Mouse (Mus musculus) MEL-GATA-1-ER (cell line): ENCODE data around the gene Rrm1.
A peak's percentile ranks its signal among the peaks of the same experiment; 100 is the strongest.
"Not testable (repeated sequence)": the region's sequence is repeated elsewhere in the genome, so short reads cannot be mapped to it uniquely, and the experiment has no call there.

ENCODE experiments used
- DNase-seq: peaks from one replicate; pipeline ENCODE4 v3.0.0-alpha.2; 2012; ENCODE audit warnings: low read depth; ENCODE audit errors: extremely low read depth

The Rrm1 gene

DNA sequence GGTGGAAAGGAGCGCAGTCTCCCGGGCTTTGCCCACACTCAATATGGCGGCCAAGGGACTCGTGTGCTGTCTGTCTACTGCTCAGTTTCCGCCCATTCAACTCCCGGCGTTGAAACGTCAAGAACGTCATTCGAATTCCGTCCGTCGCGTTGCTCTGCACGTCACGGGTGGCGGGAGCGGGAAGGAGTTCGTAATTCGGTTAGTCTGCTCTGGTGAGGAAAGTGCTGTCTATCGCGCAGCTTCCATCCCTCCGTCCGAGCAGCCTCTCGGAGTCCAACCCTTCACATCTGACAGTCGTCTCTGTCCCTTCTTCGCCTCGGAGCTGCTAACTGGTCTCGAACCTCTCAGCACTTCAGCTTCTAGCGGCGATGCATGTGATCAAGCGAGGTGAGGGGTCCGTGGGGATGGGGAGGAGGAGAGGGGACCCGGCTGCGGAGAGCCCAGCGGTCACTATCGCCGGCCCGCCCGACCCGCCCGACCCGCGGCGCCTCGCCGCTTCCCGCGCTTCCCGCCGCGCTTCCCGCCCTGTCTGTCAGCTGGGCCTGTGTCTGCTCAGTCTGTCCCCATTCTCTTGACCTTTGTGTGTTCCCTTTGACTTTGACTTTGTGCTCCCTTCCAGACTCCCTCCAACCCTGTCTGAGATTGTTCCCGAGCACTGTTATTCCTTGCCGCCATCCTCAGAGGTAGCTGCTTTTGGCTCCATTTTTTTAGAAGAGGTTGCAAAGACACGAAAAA lies at the start of gene Rrm1:
TSS of gene Rrm1 (plus strand) at position 39 of the 735 bp plus-strand sequence.
- peak; percentile 96 for DNase-seq

GRCm38 (mm10) chr7:102393898-102394297 lies 47.6 kb upstream of the Rrm1 start:
- DNase-seq: peak; percentile 67

DNA sequence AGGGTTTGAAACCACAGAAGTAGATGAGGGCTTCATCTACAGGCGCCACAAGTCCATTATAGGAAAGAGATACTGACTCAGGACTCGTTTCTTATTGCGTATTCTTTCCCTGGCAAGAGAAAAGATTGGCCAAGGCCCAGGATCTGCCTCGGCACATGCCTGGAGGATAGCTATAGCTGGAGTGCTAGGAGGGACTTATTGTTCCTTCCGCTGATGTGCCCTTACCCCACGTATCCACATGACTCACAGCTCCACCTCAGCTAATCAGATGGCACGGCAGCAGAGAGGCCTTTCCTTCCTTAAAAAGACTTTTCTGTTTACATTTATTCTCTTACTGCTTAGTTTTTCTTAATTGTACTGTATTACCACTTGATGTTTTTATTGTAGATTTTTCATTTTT lies 45.6 kb upstream of the Rrm1 start:
- peak; percentile 80 for DNase-seq

DNA sequence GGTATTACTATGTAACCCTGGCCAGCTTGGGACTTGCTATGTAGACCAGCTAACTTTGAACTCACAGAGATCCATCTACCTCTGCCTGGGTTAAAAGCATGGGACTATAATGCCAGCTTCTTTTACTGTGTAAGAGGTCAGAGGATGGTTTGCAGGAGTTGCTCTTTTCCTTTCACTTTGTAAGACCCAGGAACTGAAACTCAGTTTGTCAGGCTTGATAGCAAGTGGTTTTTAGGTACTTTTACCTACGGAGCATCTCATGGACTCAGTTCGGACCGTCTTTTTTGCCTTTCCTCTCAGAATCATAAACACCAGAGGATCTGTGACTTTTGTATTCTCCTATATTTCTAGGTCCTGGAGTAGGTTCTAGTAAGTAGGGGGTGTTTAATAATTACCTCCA lies 45.2 kb upstream of the Rrm1 start:
- no peak for DNase-seq

GRCm38 (mm10) chr7:102399180-102399731 lies 42.2 kb upstream of the Rrm1 start:
- DNase-seq: no peak

DNA sequence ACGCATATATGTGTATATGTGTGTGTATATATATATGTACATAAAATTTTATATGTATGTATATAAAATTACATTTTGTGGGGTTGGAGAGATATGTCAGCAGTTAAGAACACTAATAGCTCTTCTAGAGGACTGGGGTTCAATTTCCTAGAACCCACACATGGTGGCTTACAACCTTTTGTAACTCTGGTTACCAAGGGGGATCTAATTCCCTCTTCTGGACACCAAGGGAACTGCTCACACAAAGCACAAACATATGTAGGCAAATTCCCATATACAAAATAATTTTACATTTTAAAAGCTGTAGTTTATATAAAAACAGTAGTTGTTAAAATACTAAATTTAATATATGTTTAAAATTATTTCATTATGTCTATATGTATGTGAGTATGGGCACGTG lies 37.4 kb upstream of the Rrm1 start:
- no peak for DNase-seq

DNA sequence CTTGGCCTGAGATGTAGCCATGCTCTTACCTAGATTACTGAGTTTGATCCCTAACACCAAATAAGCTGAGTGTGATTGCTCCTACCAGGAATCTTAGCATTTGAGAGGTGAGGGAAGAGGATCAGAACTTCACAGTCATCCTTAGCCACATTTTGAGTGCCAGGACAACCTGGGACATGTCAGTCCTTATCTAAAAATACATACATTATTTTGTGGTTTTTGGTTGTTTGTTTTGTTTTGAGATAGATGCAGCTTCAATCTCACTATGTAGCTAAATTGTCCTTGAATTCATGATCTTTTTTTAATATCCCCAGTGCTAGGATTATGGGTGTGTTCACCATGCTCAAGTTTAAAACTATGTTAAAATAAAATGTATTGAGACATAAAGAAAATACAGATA lies 34.1 kb upstream of the Rrm1 start:
- DNase-seq: no peak

DNA sequence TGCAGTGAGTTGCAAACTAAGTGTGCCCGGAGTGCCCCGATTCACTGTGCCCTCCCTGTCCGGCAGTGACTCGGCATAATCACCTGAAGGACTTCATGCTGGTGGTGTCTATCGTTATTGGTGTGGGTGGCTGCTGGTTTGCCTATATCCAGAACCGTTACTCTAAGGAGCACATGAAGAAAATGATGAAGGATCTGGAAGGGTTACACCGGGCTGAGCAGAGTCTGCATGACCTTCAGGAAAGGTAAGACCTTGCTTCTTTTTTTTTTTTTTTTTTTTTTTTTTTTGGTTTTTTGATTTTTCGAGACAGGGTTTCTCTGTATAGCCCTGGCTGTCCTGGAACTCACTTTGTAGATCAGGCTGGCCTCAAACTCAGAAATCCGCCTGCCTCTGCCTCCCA lies 26.2 kb upstream of the Rrm1 start:
- not testable (repeated sequence) for DNase-seq

DNA sequence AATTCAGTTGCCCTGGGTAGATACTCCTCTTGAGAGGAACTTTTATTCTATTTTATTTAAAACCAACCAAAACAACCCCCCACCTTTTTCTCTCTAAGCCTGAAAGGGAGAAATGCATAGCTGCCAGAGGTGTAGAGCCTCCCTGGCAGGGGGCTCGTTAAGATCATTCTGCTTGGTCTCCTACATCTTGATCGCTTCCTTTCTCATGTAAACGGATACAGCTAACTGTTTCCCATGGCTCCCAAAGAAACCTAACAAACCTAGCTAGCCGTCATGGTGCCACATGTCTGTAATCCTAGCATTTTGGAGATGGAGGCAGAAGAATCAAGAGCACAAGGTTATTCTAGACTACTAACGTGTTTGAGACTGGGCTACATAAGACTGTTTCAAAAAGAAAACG lies 25.7 kb upstream of the Rrm1 start:
- DNase-seq: no peak

GRCm38 (mm10) chr7:102417398-102417797 lies 24.1 kb upstream of the Rrm1 start:
- peak; percentile 63 for DNase-seq

GRCm38 (mm10) chr7:102422036-102422435 lies 19.5 kb upstream of the Rrm1 start:
- DNase-seq: no peak

DNA sequence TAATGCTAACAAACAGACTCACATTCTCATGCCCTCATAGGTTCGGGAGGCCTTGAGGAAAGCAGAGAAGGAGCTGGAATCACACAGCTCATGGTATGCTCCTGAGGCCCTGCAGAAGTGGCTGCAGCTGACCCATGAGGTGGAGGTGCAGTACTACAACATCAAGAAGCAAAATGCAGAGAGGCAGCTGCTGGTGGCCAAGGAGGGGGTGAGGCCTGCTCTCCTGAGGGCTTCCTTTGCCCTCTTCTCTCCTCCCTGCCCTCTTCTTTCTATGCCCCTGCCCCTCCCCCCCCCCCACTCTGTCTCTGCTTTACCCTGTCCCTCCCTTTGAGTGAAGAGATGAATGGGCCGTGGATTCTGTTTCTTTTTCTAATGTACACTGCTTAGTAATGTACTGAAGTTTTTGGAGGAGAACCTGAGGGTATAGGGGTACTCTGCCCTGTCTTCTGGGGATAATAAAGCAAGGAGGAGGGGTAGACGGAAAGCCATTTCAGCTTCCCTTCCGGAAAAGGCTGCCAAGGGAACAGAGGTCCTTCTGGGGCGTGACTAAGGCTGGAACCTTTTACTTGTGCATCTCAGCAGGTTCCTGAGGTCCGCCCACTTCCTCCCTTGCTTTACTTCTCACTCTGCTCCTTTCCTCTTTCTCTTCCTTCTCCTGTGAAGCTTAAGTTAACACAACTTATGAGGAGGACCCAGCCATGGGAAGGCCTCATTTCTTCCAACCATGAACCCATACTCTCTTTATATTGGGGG lies 15.4 kb upstream of the Rrm1 start:
- no peak for DNase-seq

GRCm38 (mm10) chr7:102434344-102434743 lies 7.2 kb upstream of the Rrm1 start:
- DNase-seq: peak; percentile 53

- no peak for DNase-seq
Observed at GRCm38 (mm10) chr7:102440822-102441656, 456 bp upstream of the Rrm1 start.

- no peak for DNase-seq
Observed at GRCm38 (mm10) chr7:102442432-102442831, 937 bp downstream of the Rrm1 start.

DNA sequence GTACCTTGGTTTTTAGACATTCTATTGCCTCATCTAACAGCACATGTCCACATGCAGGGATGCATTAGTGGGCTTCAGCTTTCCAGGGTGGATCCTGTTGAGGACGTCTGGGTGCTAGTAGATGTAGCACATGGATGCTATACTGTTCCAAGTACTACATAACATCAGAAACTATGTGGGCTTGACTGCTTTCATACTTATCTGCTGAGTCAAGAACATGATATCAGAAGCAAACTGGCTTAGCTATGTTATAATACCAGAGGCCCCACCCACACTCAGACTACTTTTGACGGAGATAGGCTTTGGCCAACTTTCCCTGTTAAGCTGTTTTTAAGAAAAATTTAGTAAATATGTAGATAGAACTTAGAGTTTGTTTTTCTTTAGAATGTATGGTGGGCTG lies 2.8 kb downstream of the Rrm1 start:
- peak; percentile 34 for DNase-seq

DNA sequence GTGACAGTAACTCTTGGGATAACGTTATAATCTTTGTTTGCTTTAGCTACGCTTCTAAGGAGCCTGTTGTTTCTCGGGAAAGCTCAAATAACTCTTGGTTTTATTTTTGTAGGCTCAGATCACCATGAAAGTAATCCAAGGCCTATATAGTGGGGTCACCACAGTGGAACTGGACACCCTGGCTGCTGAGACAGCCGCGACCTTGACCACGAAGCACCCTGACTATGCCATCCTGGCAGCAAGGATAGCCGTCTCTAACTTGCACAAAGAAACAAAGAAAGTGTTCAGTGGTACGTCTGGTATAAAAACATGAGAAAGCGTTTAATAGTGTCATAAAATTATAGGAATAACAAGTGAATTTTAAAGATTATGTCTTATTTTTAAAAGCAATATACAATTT lies 4.9 kb downstream of the Rrm1 start:
- DNase-seq: no peak

DNA sequence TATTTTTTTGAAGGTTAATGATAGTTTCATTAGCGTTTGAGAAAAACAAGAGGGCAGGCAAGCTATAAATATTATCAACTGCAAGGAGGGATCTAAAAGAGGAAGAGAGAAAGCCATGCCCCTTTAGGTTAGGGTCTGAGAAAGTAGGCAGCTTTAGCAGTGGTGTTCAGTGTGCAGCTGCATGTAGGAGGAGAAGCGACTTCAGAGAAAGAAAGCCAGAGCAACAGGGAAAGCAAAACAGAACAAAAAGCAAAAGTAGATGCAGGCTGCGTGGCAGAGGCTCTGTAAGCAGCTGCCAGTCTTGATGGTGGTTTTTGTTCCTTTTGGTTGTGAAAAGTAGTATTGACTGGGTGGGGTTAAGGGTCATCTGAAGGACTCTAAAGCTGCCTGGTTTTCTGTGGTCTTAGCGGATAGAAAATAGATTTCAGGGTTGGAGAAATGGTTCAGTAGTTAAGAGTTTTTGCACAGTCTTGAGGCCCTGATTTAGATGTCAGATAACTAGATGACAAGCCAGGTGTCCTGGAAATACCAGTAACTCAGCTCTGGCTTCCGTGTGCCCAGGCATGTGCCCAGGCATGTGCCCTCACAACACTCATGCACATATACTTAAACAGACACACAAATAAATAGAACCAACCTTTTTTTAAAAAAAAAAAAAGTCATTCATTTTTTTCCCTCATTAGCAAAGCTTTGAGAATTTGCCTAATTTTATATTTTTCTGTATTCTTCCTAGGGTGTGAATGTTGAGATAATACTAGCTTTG lies 17.3 kb downstream of the Rrm1 start:
- DNase-seq: no peak

- DNase-seq: no peak
Observed at GRCm38 (mm10) chr7:102467566-102467965, 26.1 kb downstream of the Rrm1 start.

DNA sequence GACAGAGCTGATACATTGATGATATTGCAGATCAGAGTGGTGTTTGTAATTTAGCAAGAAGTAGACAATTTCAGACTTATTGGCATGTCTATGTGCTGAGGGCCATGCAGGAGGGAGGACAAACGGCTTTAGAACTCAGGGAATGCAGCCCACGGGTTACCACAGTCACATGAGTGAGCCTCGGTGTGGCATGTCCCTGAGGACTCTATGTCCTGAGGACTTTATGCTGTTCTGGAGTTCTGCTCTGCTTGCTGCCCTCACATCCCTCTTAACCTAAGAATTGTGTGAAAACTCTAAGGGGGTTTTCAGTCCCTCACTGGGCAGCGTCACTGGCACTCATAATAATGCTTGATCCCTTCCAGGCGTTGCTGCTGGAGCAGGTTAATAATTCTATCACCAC lies 31.2 kb downstream of the Rrm1 start:
- DNase-seq: no peak

- no peak for DNase-seq
Observed at GRCm38 (mm10) chr7:102476601-102477000, 35.1 kb downstream of the Rrm1 start.
